Mouse (Mus musculus) lung, embryonic 14.5 days (tissue): Measurements from ENCODE around the gene Lrmda. TPM values are rescaled to one million over a fixed set of nuclear protein-coding genes. Genes with fewer than 3 reads are reported as not detected.

Experiments used
- ATAC-seq: fragments of 200-750 bp; cut with Nextera tagmentation; 2 replicates; pipeline ENCODE4 v1.8.0; 2017; ENCODE audit warnings: mild to moderate bottlenecking, moderate TSS enrichment, moderate library complexity; ENCODE audit not compliant: insufficient read depth
- DNase-seq: peaks from one replicate; pipeline ENCODE4 v3.0.0-alpha.2; 2015
- H3K27ac ChIP-seq: fragments of 300-500 bp; sonication (generic); 2 replicates; pipeline ENCODE4 v1.5.1; 2014; ENCODE audit warnings: low read depth, mild to moderate bottlenecking, moderate library complexity
- H3K27me3 ChIP-seq: fragments of 300-500 bp; sonication (generic); 2 replicates; pipeline ENCODE4 v1.6.1; 2014; ENCODE audit warnings: low read length, control low read depth; ENCODE audit not compliant: insufficient read depth
- H3K36me3 ChIP-seq: fragments of 300-500 bp; sonication (generic); 2 replicates; pipeline ENCODE4 v1.6.1; 2014; ENCODE audit warnings: control low read depth; ENCODE audit not compliant: insufficient read depth
- H3K4me1 ChIP-seq: fragments of 300-500 bp; sonication (generic); 2 replicates; pipeline ENCODE4 v1.6.1; 2014; ENCODE audit warnings: antibody characterized with exemption, control low read depth; ENCODE audit not compliant: insufficient read depth
- H3K4me2 ChIP-seq: fragments of 300-500 bp; sonication (generic); 2 replicates; pipeline ENCODE4 v1.6.1; 2014; ENCODE audit warnings: mild to moderate bottlenecking
- H3K4me3 ChIP-seq: fragments of 300-500 bp; sonication (generic); 2 replicates; pipeline ENCODE4 v1.5.1; 2014; ENCODE audit warnings: low read depth, low read length
- H3K9ac ChIP-seq: fragments of 300-500 bp; sonication (generic); 2 replicates; pipeline ENCODE4 v1.6.1; 2014
- H3K9me3 ChIP-seq: fragments of 300-500 bp; sonication (generic); 2 replicates; pipeline ENCODE4 v1.6.1; 2016; ENCODE audit warnings: low read depth, low read length, control low read depth
- CTCF ChIP-seq: IDR thresholded peaks from 2 replicates; pipeline ENCODE4 v1.5.1; 2016; ENCODE audit warnings: antibody characterized with exemption, low read depth
- WGBS: fragments of 180-500 bp; shearing (Covaris S2); extraction: QIAGEN DNeasy Blood & Tissue Kit; methylation state at CpG from one replicate; pipeline ENCODE4 v1.1.7; 2014; 5-methylcytosine and 5-hydroxymethylcytosine counted together
- polyA plus RNA-seq: library from polyadenylated mRNA; unstranded; fragments of >200 nt; fragmentation: Nextera tagmentation; extraction: Ambion mirVana; gene quantifications from 2 replicates; pipeline ENCODE4 v1.2.1, GENCODE M21; 2014

The Lrmda gene
- polyA plus RNA-seq, 1 experiment from 2014 or later, result 1.1 TPM

DNA sequence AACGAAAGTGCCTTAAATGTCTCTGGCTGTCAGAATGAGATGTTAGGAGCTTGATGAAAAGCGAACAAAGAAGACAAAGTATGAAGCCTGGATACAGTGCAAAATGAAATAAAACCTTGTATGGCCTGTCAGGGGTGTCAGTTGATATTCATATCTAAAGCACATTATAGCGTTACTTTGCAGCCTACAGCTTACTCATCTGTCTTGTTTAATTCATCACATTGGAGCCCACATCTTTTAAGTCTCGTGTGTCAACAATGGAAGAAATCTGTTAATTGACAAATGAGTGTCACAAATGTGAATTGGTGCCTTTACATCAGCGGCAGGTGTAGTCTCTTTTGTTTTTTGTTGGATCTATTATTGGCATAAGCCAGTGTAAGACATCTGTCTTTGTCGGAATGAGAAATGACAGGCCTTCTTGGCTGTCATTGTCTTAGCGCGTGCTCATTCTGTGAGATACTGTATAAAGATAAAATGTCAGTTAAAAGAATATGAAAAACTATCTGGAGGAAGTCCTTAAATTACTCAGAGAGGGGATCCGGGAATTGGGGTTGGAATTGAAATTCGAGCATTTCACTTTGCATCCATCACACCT is 26.8 kb downstream of the Lrmda start:
- ATAC-seq, result no peak
- peaks cover 8% of the 10 kb centered on the region; the same call in 1 of the 2 replicates for H3K4me1 ChIP-seq
- DNase-seq, result no peak
- no peaks in the 10 kb centered on the region for H3K9me3 ChIP-seq
- no peak overlapping the region for H3K4me3 ChIP-seq
- no peak overlapping the region for H3K9ac ChIP-seq
- H3K4me2 ChIP-seq, result no peak overlapping the region
- 59% methylated on average over 10 of the region's 10 CpGs for WGBS
- no peaks in the 10 kb centered on the region for H3K27me3 ChIP-seq
- no peak overlapping the region for H3K27ac ChIP-seq
- H3K36me3 ChIP-seq, result no peaks in the 10 kb centered on the region
- no peak for TF ChIP-seq CTCF

DNA sequence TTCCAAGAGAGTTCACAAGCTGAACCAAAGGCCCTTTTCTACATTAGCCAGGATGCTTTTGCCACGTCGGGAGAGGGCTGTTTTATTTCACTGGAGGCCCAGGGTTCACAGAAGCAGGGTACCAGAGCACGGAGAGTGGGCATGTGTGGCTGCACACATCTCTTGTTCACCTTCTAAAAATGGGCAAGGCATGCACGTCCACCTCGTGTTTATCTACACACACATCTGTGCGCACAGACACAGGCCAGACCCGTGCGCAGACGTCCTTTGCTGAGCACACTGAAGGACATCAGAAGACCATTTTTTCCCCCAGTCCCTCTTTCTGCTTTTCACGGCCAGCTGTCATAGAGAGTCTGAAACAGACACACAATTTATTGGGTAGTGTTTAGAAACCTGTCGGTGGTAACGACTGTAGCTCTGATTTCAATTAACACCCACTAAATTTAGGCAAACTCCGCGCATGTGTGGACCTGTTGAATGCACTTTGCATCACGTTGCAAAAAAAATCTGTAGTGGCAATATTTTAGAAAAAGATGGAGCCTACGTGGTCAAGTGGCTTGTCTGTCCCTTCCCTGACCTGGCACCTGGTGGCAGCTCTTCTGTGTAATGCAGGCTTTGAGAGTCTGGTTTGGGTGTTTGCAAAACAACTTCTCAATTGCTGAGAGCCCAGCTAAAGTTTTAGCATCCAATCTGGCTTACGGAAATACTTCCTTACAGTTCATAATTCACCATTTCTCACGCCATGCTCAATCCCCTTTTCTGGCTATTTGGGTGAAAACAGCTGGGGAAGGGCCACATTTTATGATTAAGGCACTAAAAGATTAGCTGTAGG is 28.8 kb downstream of the Lrmda start:
- no peak for ATAC-seq
- no peaks in the 10 kb centered on the region for H3K27me3 ChIP-seq
- peak; percentile 60 for DNase-seq
- TF ChIP-seq CTCF, result no peak
- peaks cover 16% of the 10 kb centered on the region for H3K4me1 ChIP-seq
- H3K27ac ChIP-seq, result no peak overlapping the region
- no peaks in the 10 kb centered on the region for H3K36me3 ChIP-seq
- WGBS, result 41% methylated on average over 18 of the region's 18 CpGs
- H3K9ac ChIP-seq, result no peak overlapping the region
- H3K4me3 ChIP-seq, result no peak overlapping the region
- H3K4me2 ChIP-seq, result no peak overlapping the region
- no peaks in the 10 kb centered on the region for H3K9me3 ChIP-seq

DNA sequence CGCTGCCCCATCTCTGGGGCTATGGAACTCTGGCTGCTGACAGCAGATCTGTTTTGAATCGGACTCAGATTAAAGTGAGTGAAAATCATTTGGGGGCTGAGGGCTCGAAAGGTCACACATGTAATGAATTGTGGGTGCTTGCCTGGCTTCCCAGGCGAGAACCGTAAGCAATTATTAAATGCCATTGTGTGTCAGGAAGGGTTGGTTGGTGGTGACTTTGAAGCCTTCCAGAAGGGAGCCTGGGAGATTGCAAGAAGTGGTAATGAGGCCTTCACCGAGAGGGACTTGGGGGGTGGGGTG is 29.3 kb downstream of the Lrmda start:
- ATAC-seq (no peak), DNase-seq (no peak)

DNA sequence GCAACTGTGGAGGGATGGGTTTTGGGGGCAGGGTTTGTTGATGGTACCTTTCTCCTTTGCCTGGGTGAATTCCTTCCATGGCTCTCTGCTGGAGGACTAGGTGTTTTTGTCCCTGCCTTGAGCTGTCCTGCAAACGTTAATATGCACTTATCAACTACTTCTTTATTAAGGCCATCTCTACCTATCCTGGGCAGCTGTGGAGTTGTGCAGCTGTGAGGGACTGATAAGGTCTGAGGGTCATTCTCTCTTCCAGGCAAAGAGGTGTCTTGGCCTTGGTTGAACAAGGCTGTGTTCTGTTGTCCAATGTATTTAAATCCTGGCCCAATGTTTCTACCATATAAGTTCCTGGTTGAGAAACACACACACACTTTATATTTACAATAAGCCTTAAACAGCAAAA is 29.8 kb downstream of the Lrmda start:
- H3K9me3 ChIP-seq, result no peaks in the 10 kb centered on the region
- DNase-seq (no peak), ATAC-seq (no peak)
- no peak overlapping the region for H3K27ac ChIP-seq
- no peak overlapping the region for H3K4me3 ChIP-seq
- TF ChIP-seq CTCF, result no peak
- H3K4me2 ChIP-seq, result no peak overlapping the region
- WGBS, result 52% methylated on average over 1 of the region's 1 CpGs
- peaks cover 17% of the 10 kb centered on the region for H3K4me1 ChIP-seq
- no peak overlapping the region for H3K9ac ChIP-seq
- H3K27me3 ChIP-seq, result no peaks in the 10 kb centered on the region
- no peaks in the 10 kb centered on the region for H3K36me3 ChIP-seq

More for the DNA sequence above, 29.3 kb downstream of the Lrmda start:
- no peaks in the 10 kb centered on the region for H3K36me3 ChIP-seq
- no peak for TF ChIP-seq CTCF
- no peak overlapping the region for H3K4me3 ChIP-seq
- no peak overlapping the region for H3K4me2 ChIP-seq
- H3K9me3 ChIP-seq, result no peaks in the 10 kb centered on the region
- 44% methylated on average over 6 of the region's 6 CpGs for WGBS
- no peaks in the 10 kb centered on the region for H3K27me3 ChIP-seq
- H3K27ac ChIP-seq, result no peak overlapping the region
- no peak overlapping the region for H3K9ac ChIP-seq
- peaks cover 16% of the 10 kb centered on the region for H3K4me1 ChIP-seq

DNA sequence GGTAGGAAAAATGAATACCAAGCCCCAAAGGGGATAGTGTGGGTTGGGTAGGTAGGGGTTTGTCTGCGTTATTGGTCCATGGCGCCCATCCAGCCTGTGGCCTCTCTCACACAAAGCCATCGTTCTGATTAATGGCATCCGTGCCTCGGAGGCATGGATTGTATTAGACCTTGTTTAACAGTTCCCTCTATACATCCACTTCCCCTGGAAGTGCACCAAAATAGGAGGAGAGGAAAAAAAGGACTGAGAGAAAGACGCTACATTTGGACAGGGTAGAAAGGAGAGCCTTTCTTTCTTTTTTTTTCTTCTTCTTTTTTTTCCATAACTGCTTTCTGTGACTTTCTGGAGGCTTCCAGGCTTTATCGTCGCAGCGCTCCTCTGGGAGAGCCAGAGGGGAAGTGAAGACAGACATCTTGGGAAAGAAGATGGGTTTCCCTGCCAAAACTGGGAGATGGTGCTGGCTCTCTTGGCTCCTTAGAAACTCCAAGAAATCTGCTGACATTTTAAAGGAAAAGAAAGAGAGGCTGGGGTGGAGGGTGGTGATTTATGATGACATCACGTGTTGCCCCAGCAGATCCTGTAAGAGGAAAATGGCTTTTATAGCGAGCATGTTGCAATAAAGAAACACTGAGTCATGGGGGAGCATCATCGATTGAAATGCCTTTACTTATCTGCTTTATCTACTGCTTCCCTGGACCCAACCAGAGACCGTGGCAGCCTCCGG is 32.6 kb downstream of the Lrmda start:
- Histone ChIP-seq H3K4me3 (no peak overlapping the region), H3K9ac (no peak overlapping the region), H3K4me2 (peak overlapping the region; percentile 4; the same call in 1 of the 2 replicates), H3K9me3 (no peaks in the 10 kb centered on the region), H3K4me1 (peaks cover 37% of the 10 kb centered on the region), H3K36me3 (no peaks in the 10 kb centered on the region), H3K27me3 (no peaks in the 10 kb centered on the region), H3K27ac (0 out of 2 replicates have a peak overlapping the region, but pooled peaks have one; percentile 25)
- 44% methylated on average over 14 of the region's 14 CpGs for WGBS
- TF ChIP-seq CTCF, result no peak
- DNase-seq (peak; percentile 74), ATAC-seq (no peak)

DNA sequence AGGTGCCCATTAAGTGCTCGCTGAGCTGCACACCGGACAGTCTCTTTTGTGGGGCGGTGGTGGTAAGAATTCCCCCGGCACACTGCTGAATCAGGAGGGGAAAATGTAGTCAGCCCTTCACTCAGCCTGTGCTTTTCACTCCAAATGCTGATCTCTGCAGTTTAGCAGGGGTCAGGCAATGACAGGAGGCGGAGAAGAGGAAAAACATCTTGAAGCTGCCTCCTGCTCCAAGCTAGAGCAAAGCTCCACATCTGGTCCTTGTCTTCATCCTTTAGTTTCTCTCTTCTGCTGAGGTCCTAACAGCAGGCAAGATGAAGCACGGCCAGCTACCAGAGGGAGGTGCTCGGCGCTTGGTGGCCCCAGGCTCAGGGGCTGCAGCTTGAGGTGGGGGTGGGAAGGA is 36.1 kb downstream of the Lrmda start:
- peak overlapping the region; percentile 10; the same call in 1 of the 2 replicates for H3K4me2 ChIP-seq
- H3K9me3 ChIP-seq, result no peaks in the 10 kb centered on the region
- no peak overlapping the region for H3K4me3 ChIP-seq
- DNase-seq (peak; percentile 90), ATAC-seq (peak; percentile 83)
- H3K4me1 ChIP-seq, result peaks cover 29% of the 10 kb centered on the region
- H3K36me3 ChIP-seq, result no peaks in the 10 kb centered on the region
- no peaks in the 10 kb centered on the region for H3K27me3 ChIP-seq
- TF ChIP-seq CTCF, result peak; percentile 34
- 32% methylated on average over 8 of the region's 8 CpGs for WGBS
- peak overlapping the region; percentile 1; the same call in 1 of the 2 replicates for H3K27ac ChIP-seq
- no peak overlapping the region for H3K9ac ChIP-seq

DNA sequence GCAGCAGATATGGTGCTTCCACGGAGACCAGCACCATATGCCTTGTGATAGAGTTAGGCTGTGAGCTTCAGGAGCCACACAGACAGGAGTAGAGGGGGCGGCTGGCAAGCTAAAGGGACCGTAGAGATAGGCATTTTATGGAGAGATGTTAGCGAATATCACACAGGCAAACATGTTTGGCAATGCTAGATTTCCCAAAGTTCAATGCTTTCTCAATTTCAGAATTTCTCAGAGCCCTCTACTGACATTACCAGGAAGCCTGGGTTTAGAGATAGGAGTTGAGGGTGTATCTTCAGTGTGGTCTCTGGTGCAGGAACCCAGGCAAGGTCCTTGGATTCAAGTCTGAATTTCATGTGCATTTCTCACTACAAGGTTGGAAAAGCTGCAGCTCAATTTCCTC is 36.7 kb downstream of the Lrmda start:
- Histone ChIP-seq H3K4me1 (peaks cover 29% of the 10 kb centered on the region), H3K9me3 (no peaks in the 10 kb centered on the region), H3K4me2 (no peak overlapping the region), H3K27me3 (no peaks in the 10 kb centered on the region), H3K36me3 (no peaks in the 10 kb centered on the region), H3K9ac (no peak overlapping the region), H3K27ac (no peak overlapping the region), H3K4me3 (no peak overlapping the region)
- no peak for TF ChIP-seq CTCF
- 0 out of 2 replicates have a peak, but pooled peaks have one; percentile 10 for ATAC-seq
- WGBS, result 67% methylated on average over 4 of the region's 4 CpGs
- DNase-seq, result no peak
